Mouse (Mus musculus) forebrain, embryonic 13.5 days (tissue): ENCODE measurements around the gene Trpt1. TPM values are rescaled to one million over a fixed set of nuclear protein-coding genes. Genes with fewer than 3 reads are reported as not detected.
A peak's percentile ranks its signal among the peaks of the same experiment; 100 is the strongest.

ENCODE experiments used
- ATAC-seq: fragments of 200-750 bp; cut with Nextera tagmentation; 2 replicates; pipeline ENCODE4 v1.8.0; 2017
- H3K27ac ChIP-seq: fragments of 300-500 bp; sonication (generic); 2 replicates; pipeline ENCODE4 v1.5.1; 2015; ENCODE audit warnings: inconsistent platforms, mild to moderate bottlenecking, moderate library complexity
- H3K27me3 ChIP-seq: fragments of 300-500 bp; sonication (generic); 2 replicates; pipeline ENCODE4 v1.6.1; 2015; ENCODE audit warnings: mild to moderate bottlenecking, inconsistent platforms
- H3K36me3 ChIP-seq: fragments of 300-500 bp; sonication (generic); 2 replicates; pipeline ENCODE4 v1.6.1; 2015; ENCODE audit warnings: mild to moderate bottlenecking, inconsistent platforms; ENCODE audit not compliant: poor library complexity, severe bottlenecking
- H3K4me1 ChIP-seq: fragments of 300-500 bp; sonication (generic); 2 replicates; pipeline ENCODE4 v1.6.1; 2015; ENCODE audit warnings: inconsistent platforms
- H3K4me2 ChIP-seq: fragments of 300-500 bp; sonication (generic); 2 replicates; pipeline ENCODE4 v1.6.1; 2015; ENCODE audit warnings: inconsistent platforms, mild to moderate bottlenecking, moderate library complexity
- H3K4me3 ChIP-seq: fragments of 300-500 bp; sonication (generic); 2 replicates; pipeline ENCODE4 v1.5.1; 2015; ENCODE audit warnings: mild to moderate bottlenecking, inconsistent platforms
- H3K9ac ChIP-seq: fragments of 300-500 bp; sonication (generic); 2 replicates; pipeline ENCODE4 v1.6.1; 2015; ENCODE audit warnings: mild to moderate bottlenecking, inconsistent platforms
- H3K9me3 ChIP-seq: fragments of 300-500 bp; sonication (generic); replicated peaks from 2 replicates; pipeline ENCODE4 v1.6.1; 2016; ENCODE audit warnings: inconsistent platforms
- WGBS: fragments of 180-500 bp; shearing (Covaris S2); methylation state at CpG from one replicate; pipeline ENCODE4 v1.1.7; 2015; 5-methylcytosine and 5-hydroxymethylcytosine counted together
- polyA plus RNA-seq: library from polyadenylated mRNA; unstranded; fragments of >200 nt; fragmentation: Nextera tagmentation; extraction: Ambion mirVana; gene quantifications from 2 replicates; pipeline ENCODE4 v1.2.1, GENCODE M21; 2015

Trpt1 gene
- polyA plus RNA-seq, 1 experiment from 2014 or later: 15.2 TPM

DNA sequence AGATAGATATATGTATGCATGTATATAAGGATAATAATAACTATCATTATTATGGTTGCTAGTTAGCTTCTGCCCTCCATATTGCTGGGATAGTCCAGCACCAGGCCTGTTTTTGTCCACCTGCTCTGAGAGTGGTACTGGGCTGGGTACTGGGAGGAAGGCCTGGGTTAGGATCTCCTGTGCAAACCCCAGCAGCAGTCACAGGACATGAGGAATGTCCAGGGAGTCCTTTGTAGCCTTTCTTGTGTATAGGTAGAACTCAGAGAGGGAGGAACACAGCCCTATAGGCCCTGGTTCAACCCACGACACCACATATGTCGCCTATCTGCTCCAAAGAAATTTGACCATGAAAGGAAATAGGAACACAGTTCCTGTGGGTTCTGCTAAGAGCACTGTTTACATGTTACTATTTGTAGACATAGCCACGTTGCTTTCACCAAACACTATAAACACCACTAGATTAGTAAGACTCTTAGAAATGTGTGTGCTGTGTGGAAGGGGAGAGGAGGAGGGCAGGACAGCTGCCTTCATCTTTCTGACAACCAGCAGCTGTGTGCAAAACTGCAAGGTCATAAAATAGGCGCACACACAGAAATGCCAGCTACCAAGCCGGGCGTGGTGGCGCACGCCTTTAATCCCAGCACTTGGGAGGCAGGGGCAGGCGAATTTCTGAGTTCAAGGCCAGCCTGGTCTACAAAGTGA lies 11.1 kb downstream of the Trpt1 start:
- 90% methylated on average over 9 of the region's 9 CpGs for WGBS
- no peaks in the 10 kb centered on the region for H3K27me3 ChIP-seq
- no peak overlapping the region for H3K4me3 ChIP-seq
- no peaks in the 10 kb centered on the region for H3K9me3 ChIP-seq
- H3K9ac ChIP-seq: no peak overlapping the region
- no peaks in the 10 kb centered on the region for H3K4me1 ChIP-seq
- no peak for ATAC-seq
- H3K4me2 ChIP-seq: no peak overlapping the region
- H3K36me3 ChIP-seq: no peaks in the 10 kb centered on the region
- no peak overlapping the region for H3K27ac ChIP-seq

DNA sequence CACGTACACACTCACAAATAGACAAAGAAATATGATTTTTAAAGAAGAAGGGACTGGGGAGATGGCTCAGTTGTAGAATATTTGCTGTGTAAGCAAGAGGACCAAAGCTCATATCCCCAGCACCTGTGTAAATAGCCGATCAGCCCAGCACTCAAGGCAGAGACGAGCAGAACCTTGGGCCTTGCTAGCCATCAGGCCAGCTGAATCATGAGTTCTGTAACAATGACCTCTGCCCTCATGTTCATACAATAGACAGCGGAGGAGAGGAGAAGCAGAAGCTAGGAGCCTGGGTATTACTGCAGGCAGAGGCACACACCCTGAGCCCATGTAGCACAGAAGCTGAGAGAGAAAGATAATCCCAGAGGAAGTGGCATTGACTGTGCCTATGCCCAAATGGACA lies 16.5 kb downstream of the Trpt1 start:
- WGBS: 94% methylated on average over 4 of the region's 4 CpGs
- Histone ChIP-seq H3K9ac (no peak overlapping the region), H3K4me2 (no peak overlapping the region), H3K4me3 (no peak overlapping the region), H3K36me3 (peaks cover 16% of the 10 kb centered on the region), H3K9me3 (no peaks in the 10 kb centered on the region), H3K27me3 (no peaks in the 10 kb centered on the region), H3K27ac (no peak overlapping the region), H3K4me1 (no peaks in the 10 kb centered on the region)
- ATAC-seq: no peak

DNA sequence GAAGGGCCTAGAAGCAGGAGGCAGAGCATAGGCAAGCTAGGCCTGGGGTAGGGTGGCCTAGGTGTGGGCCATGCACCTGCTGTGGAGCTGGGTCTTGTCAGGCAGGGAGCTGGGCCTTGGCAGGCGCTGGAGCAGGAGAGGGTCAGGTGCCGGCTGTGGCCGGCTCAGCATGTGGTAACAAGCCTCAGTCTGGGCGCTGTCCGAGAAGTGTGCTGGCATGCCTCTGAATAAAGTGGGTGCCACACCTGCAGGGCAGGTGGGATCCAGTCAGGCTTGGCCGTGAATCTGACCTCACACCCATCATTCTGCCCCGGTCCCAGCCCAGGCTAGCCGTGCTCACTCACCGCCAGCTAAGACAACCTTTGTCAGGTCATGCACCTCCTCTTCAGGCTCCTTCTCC lies 18.1 kb downstream of the Trpt1 start:
- 90% methylated on average over 9 of the region's 9 CpGs for WGBS
- H3K4me1 ChIP-seq: no peaks in the 10 kb centered on the region
- no peak overlapping the region for H3K4me3 ChIP-seq
- H3K9me3 ChIP-seq: no peaks in the 10 kb centered on the region
- no peak overlapping the region for H3K9ac ChIP-seq
- H3K4me2 ChIP-seq: no peak overlapping the region
- peaks cover 31% of the 10 kb centered on the region for H3K36me3 ChIP-seq
- no peaks in the 10 kb centered on the region for H3K27me3 ChIP-seq
- H3K27ac ChIP-seq: no peak overlapping the region
- ATAC-seq: no peak

DNA sequence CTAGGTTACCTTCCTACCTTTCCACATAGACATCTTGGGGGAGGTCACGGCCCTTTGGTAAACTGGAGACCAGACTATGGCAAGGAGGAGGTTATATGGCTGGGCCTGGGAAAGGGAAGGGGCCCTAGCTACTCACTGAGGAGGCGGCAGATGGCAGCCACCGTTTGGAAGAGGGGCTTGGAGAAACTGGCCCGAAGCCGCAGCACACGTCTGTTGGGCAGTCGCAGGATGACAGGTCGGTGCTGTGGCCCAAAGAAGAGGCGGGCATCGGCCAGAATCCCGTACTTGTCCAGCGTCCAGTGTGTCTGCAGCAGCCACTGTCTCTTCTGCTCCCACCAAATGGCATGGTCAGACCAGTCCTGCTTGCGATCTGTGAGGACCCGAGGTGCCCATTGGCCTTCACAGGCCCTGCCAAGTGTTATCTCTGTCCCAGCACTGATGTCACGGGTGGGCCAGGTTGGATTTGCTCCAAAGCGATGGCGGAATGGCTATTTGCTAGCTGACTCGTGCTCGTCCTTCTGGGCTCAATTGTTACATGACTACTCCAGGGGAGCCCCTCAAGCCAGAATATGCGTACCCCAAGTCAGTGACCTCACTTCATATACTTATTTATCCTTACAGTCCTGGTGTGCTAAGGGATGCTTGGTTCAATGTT lies 18.7 kb downstream of the Trpt1 start:
- Histone ChIP-seq H3K27ac (no peak overlapping the region), H3K36me3 (peaks cover 37% of the 10 kb centered on the region), H3K4me3 (no peak overlapping the region), H3K9ac (no peak overlapping the region; the same call in 1 of the 2 replicates), H3K9me3 (no peaks in the 10 kb centered on the region), H3K4me2 (no peak overlapping the region), H3K4me1 (no peaks in the 10 kb centered on the region), H3K27me3 (no peaks in the 10 kb centered on the region)
- 92% methylated on average over 20 of the region's 20 CpGs for WGBS
- ATAC-seq: no peak

DNA sequence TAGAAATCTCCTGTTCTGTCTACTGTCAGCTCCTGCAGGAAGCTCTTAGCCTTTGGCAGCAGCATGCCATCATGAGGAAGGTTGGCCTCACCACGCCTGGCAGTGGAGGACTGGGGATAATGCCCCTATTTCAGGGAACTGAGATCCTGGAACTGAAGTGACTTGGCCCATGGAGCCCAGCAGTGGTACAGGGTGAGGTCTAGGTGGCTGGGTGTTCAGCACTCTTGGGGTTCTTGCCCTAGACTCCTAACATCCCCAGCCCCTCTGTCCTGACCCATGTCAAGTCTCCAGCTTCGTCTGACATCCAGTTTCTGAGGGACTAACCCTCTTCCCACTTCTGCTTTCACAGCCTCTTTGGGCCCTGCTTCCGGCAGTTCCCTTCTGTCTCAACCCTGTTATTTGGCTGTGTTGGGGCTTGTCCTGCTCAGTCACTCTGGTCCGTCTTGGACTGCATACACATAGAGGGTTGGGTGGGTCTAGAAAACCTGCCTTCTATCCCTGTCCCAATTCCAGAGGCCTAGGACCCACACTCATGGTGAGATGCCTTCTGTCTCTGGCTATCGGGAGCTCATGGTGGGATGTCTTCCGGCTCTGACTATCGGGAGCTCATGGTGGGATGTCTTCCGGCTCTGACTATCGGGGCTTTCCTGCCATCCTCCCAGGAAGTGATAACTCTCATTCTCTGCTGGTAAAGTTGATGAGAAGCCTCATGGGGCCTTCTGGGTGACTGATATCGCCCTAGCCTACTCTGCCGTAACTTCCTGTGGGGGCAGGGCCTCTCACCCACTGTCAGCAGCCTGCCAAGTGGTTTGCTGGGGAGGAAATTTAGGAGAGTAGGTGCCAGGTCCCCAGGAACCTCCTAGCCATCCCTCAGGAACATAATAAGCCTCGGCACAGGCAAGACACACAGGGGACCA lies 21.9 kb downstream of the Trpt1 start:
- Histone ChIP-seq H3K9me3 (no peaks in the 10 kb centered on the region), H3K27ac (no peak overlapping the region), H3K36me3 (peaks cover 69% of the 10 kb centered on the region), H3K4me1 (no peaks in the 10 kb centered on the region), H3K9ac (no peak overlapping the region), H3K4me2 (no peak overlapping the region), H3K27me3 (no peaks in the 10 kb centered on the region), H3K4me3 (no peak overlapping the region)
- WGBS: 84% methylated on average over 12 of the region's 12 CpGs
- no peak for ATAC-seq

DNA sequence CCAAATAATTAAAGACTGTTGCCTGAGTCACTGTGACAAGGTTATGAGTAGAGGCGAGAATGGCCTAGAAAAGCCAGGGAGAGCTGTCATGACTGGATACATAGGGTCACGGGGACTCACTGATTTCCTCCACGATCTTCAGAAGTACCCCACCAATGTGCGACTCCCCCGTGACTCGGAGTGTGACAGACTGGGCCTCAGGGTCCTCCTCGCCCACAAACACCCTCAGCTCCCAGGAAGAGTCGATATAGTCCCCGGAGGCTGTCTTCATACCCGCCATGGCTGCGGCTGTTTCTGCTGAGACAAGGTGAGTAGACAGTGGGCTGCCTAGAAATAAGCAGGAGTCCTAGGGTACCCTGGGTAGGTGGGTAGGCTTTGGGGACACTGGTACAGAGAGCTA lies 22.6 kb downstream of the Trpt1 start:
- 89% methylated on average over 11 of the region's 11 CpGs for WGBS
- Histone ChIP-seq H3K27ac (no peak overlapping the region), H3K36me3 (peaks cover 76% of the 10 kb centered on the region), H3K4me2 (no peak overlapping the region), H3K9ac (no peak overlapping the region), H3K4me1 (no peaks in the 10 kb centered on the region), H3K4me3 (no peak overlapping the region), H3K9me3 (no peaks in the 10 kb centered on the region), H3K27me3 (no peaks in the 10 kb centered on the region)
- no peak for ATAC-seq

DNA sequence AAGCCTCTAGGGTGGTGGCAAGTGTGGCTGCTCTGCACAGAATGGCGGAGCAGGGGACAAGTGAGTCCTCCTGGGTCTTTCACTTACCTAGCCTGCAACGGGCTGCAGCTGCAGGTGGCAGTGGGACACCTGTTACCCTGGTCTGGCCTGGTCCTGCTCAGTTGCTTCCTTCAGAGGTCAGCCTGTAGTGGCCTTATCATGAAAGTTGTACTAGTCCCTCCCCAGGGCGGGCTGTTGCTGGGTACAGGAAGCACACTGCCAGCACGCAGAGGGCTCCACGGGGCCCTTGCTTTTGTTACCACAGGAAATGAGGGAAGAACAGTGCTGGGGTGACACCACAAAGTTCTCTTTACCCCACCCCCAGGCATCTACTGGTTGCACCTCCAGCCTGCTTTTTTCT lies 23.3 kb downstream of the Trpt1 start, which contains the start of gene Fermt3:
Gene Fermt3, minus strand, starts transcription at position 279 of the 400 bp plus-strand sequence.
- WGBS: 92% methylated on average over 5 of the region's 5 CpGs
- Histone ChIP-seq H3K9me3 (no peaks in the 10 kb centered on the region), H3K4me1 (no peaks in the 10 kb centered on the region), H3K27me3 (no peaks in the 10 kb centered on the region), H3K4me2 (no peak within 1 kb of the TSS), H3K27ac (no peak within 1 kb of the TSS), H3K9ac (no peak within 1 kb of the TSS), H3K4me3 (no peak within 1 kb of the TSS), H3K36me3 (peaks cover 75% of the 10 kb centered on the region)
- no peak for ATAC-seq

DNA sequence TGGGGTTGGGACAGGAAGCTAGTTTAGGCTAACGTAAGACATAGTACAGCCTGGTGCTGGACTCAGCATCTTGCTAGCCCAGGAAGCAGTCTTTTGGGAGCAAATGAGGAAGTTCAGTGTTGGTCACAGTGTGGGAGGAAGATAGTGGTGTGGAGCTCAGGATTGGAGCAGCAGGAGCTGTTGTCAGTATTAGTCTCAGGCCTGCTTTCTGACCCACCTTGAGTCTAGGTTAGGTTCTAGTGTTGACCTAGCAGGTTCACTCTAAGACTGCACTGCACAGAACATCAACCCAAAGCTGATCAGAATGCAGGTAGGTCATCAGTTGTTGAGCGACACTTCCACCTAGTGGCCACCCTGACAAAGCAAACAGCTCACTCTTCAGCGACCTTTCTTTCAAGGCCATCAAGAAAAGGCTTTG lies 24.3 kb downstream of the Trpt1 start:
- H3K36me3 ChIP-seq: peaks cover 80% of the 10 kb centered on the region
- no peak overlapping the region for H3K9ac ChIP-seq
- peak; percentile 19; the same call in 1 of the 2 replicates for ATAC-seq
- H3K4me3 ChIP-seq: no peak overlapping the region
- H3K27me3 ChIP-seq: no peaks in the 10 kb centered on the region
- no peaks in the 10 kb centered on the region for H3K9me3 ChIP-seq
- H3K4me2 ChIP-seq: no peak overlapping the region
- H3K27ac ChIP-seq: 0 out of 2 replicates have a peak overlapping the region, but pooled peaks have one; percentile 37
- no peaks in the 10 kb centered on the region for H3K4me1 ChIP-seq
- 49% methylated on average over 3 of the region's 3 CpGs for WGBS

DNA sequence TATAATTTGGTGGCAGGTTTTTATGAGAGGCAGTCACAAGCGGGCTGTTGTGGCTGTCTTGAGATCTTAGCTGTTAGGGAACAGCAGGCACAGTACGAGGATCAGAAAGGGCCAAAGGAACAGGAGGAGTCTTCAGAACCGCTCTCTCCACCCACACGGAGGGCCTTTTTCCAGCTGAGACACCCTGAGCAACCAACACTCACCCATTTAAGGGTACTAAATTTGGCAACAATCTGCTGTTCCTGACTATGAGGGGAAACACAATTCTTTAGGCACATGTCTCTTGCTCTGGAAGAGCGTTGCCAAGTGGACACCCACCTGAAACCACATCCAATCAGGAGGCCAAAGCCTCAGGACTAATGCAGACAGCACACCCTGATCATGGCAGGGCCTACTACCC lies 33.6 kb downstream of the Trpt1 start:
- no peaks in the 10 kb centered on the region for H3K27me3 ChIP-seq
- peaks cover 97% of the 10 kb centered on the region for H3K36me3 ChIP-seq
- H3K4me3 ChIP-seq: no peak overlapping the region

DNA sequence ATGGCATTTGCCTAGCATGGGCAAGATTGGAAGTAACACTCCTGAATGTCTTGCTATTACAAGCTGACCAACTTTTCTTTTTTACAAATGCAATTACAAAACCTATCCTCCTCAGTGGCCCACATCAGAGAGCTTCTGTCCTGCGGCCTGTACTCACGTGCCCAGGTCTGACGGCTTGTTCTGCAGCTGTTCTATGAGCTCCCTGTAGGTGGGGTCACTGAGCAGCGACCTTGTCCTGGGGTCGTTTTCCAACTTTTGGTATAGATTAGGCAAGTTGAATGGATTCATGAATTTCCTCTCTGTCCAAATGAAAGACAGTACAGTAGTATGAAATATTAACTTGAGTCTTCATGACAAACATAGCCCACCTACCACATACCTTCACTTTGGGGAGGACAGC lies 38.1 kb downstream of the Trpt1 start:
- H3K36me3 ChIP-seq: peaks cover 71% of the 10 kb centered on the region
- peaks cover 32% of the 10 kb centered on the region for H3K4me1 ChIP-seq
- no peak overlapping the region for H3K4me3 ChIP-seq
- no peaks in the 10 kb centered on the region for H3K9me3 ChIP-seq
- no peak overlapping the region for H3K4me2 ChIP-seq
- ATAC-seq: no peak
- no peak overlapping the region for H3K27ac ChIP-seq
- WGBS: 88% methylated on average over 5 of the region's 5 CpGs
- H3K27me3 ChIP-seq: no peaks in the 10 kb centered on the region
- no peak overlapping the region for H3K9ac ChIP-seq

More for the DNA sequence above, 33.6 kb downstream of the Trpt1 start:
- Histone ChIP-seq H3K4me1 (no peaks in the 10 kb centered on the region), H3K9me3 (no peaks in the 10 kb centered on the region), H3K27ac (no peak overlapping the region), H3K9ac (no peak overlapping the region), H3K4me2 (no peak overlapping the region)
- no peak for ATAC-seq
- WGBS: 94% methylated on average over 5 of the region's 5 CpGs

DNA sequence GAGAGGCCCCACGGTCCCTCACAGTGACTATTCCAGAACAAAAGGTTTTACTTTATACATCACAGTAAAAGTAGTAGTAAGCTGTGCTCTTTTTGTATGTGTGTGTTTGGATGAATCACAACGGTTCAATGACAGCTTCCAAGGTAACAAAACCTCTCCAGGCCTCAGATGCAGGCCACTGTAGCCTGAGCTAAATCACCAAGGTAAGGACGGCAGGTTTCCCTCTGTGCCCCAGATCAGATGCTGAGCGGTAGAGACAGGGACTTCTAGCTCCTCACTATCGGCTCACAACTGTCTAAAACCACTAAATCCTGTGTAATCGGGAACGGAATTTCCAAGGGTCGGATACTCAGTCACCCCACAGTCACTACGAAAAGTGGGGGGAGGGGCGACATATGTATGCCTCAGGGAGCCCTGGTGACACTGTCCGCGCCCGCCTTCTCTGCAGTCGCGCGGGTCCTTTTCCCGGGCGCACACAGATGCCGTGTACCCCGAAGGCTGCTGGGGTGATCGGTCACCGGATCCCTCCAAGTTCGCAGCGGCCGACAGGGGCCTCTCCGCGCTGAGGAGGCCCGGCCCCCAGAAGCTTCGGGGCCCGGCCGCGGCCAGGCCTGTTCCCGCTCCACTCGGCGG lies 43.3 kb downstream of the Trpt1 start:
- Histone ChIP-seq H3K27ac (peak overlapping the region; percentile 90), H3K4me3 (peak overlapping the region; percentile 96), H3K4me2 (peak overlapping the region; percentile 85), H3K27me3 (no peaks in the 10 kb centered on the region), H3K9me3 (no peaks in the 10 kb centered on the region), H3K9ac (peak overlapping the region; percentile 98), H3K4me1 (peaks cover 40% of the 10 kb centered on the region), H3K36me3 (peaks cover 20% of the 10 kb centered on the region)
- ATAC-seq: peak; percentile 3; the same call in 1 of the 2 replicates
- WGBS: 2% methylated on average over 32 of the region's 35 CpGs
